Mouse (Mus musculus): ENCODE measurements around the gene Car15. TPM values are rescaled to one million over a fixed set of nuclear protein-coding genes. Genes with fewer than 3 reads are reported as not detected.

Gene Car15
- polyA plus RNA-seq, 1 experiment = 1.2 TPM

GRCm38 (mm10) chr16:17849486-17849885 is 11.3 kb upstream of the Car15 start:
- Histone ChIP-seq H3ac (ENCODE audit: control insufficient read depth, insufficient read length) (no peak overlapping the region), H3K4me3 (no peak overlapping the region), H3K79me2 (ENCODE audit: control insufficient read depth, insufficient read depth) (no peaks in the 10 kb centered on the region), H3K36me3 (ENCODE audit: control insufficient read depth, insufficient read depth) (peaks cover 33% of the 10 kb centered on the region), H3K4me2 (ENCODE audit: low read depth) (no peak overlapping the region), H3K27me3 (ENCODE audit: control insufficient read depth, insufficient read depth, insufficient read length) (no peaks in the 10 kb centered on the region)
- TF ChIP-seq POLR2AphosphoS2 (IDR thresholded peaks at IDR 0.05; ENCODE audit: insufficient read length, low read depth) = no peak
- TF ChIP-seq SRF (IDR thresholded peaks at IDR 0.05; ENCODE audit: control insufficient read depth, insufficient read length, low read depth) = no peak
- TF ChIP-seq TCF12 (IDR thresholded peaks at IDR 0.05; ENCODE audit: insufficient read depth, poor library complexity, severe bottlenecking) = no peak
- no peak for TF ChIP-seq TCF3 (IDR thresholded peaks at IDR 0.05; ENCODE audit: insufficient read length, low read depth)
- TF ChIP-seq MYOG (IDR thresholded peaks at IDR 0.05; ENCODE audit: control insufficient read depth in 1 of 3, insufficient read depth in 1 of 3, insufficient read length in 2 of 3, low read depth in 2 of 3) = no peak
- TF ChIP-seq MAX (IDR thresholded peaks at IDR 0.05; ENCODE audit: low read depth) = no peak
- TF ChIP-seq CEBPB (IDR thresholded peaks at IDR 0.05; ENCODE audit: insufficient read depth, poor library complexity, severe bottlenecking) = no peak
- TF ChIP-seq REST (IDR thresholded peaks at IDR 0.05; ENCODE audit: insufficient read depth, insufficient read length) = no peak
- TF ChIP-seq USF1 (IDR thresholded peaks at IDR 0.05; ENCODE audit: low read depth) = no peak
- no peak for TF ChIP-seq E2F4 (IDR thresholded peaks at IDR 0.05; ENCODE audit: insufficient read depth)
- TF ChIP-seq POLR2A (IDR thresholded peaks at IDR 0.05; ENCODE audit: insufficient read length, low read depth) = no peak
- TF ChIP-seq MYOD1 (IDR thresholded peaks at IDR 0.05; ENCODE audit: control insufficient read depth in 1 of 3, insufficient read length in 2 of 3, low read depth in 2 of 3) = no peak

GRCm38 (mm10) chr16:17848928-17849327 is 10.8 kb upstream of the Car15 start:
- H3ac ChIP-seq (ENCODE audit: control insufficient read depth, insufficient read length) = no peak overlapping the region
- no peak for TF ChIP-seq MAX (IDR thresholded peaks at IDR 0.05; ENCODE audit: low read depth)
- TF ChIP-seq USF1 (IDR thresholded peaks at IDR 0.05; ENCODE audit: low read depth) = no peak
- TF ChIP-seq REST (IDR thresholded peaks at IDR 0.05; ENCODE audit: insufficient read depth, insufficient read length) = no peak
- TF ChIP-seq E2F4 (IDR thresholded peaks at IDR 0.05; ENCODE audit: insufficient read depth) = no peak
- TF ChIP-seq POLR2A (IDR thresholded peaks at IDR 0.05; ENCODE audit: insufficient read length, low read depth) = no peak
- TF ChIP-seq CEBPB (IDR thresholded peaks at IDR 0.05; ENCODE audit: insufficient read depth, poor library complexity, severe bottlenecking) = no peak
- TF ChIP-seq POLR2AphosphoS2 (IDR thresholded peaks at IDR 0.05; ENCODE audit: insufficient read length, low read depth) = no peak
- no peak for TF ChIP-seq MYOD1 (IDR thresholded peaks at IDR 0.05; ENCODE audit: control insufficient read depth in 1 of 3, insufficient read length in 2 of 3, low read depth in 2 of 3)
- TF ChIP-seq SRF (IDR thresholded peaks at IDR 0.05; ENCODE audit: control insufficient read depth, insufficient read length, low read depth) = no peak
- no peak for TF ChIP-seq TCF12 (IDR thresholded peaks at IDR 0.05; ENCODE audit: insufficient read depth, poor library complexity, severe bottlenecking)
- H3K4me3 ChIP-seq = no peak overlapping the region

GRCm38 (mm10) chr16:17848431-17848830 is 10.3 kb upstream of the Car15 start:
- Histone ChIP-seq H3K36me3 (ENCODE audit: control insufficient read depth, insufficient read depth) (peaks cover 31% of the 10 kb centered on the region), H3ac (ENCODE audit: control insufficient read depth, insufficient read length) (no peak overlapping the region), H3K79me2 (ENCODE audit: control insufficient read depth, insufficient read depth) (no peaks in the 10 kb centered on the region), H3K27me3 (ENCODE audit: control insufficient read depth, insufficient read depth, insufficient read length) (no peaks in the 10 kb centered on the region), H3K4me3 (no peak overlapping the region), H3K4me2 (ENCODE audit: low read depth) (no peak overlapping the region)
- TF ChIP-seq TCF3 (IDR thresholded peaks at IDR 0.05; ENCODE audit: insufficient read length, low read depth) = no peak
- no peak for TF ChIP-seq REST (IDR thresholded peaks at IDR 0.05; ENCODE audit: insufficient read depth, insufficient read length)
- no peak for TF ChIP-seq MAX (IDR thresholded peaks at IDR 0.05; ENCODE audit: low read depth)
- TF ChIP-seq USF1 (IDR thresholded peaks at IDR 0.05; ENCODE audit: low read depth) = no peak
- TF ChIP-seq MYOD1 (IDR thresholded peaks at IDR 0.05; ENCODE audit: control insufficient read depth in 1 of 3, insufficient read length in 2 of 3, low read depth in 2 of 3) = no peak
- no peak for TF ChIP-seq TCF12 (IDR thresholded peaks at IDR 0.05; ENCODE audit: insufficient read depth, poor library complexity, severe bottlenecking)
- TF ChIP-seq E2F4 (IDR thresholded peaks at IDR 0.05; ENCODE audit: insufficient read depth) = no peak
- TF ChIP-seq SRF (IDR thresholded peaks at IDR 0.05; ENCODE audit: control insufficient read depth, insufficient read length, low read depth) = no peak
- no peak for TF ChIP-seq MYOG (IDR thresholded peaks at IDR 0.05; ENCODE audit: control insufficient read depth in 1 of 3, insufficient read depth in 1 of 3, insufficient read length in 2 of 3, low read depth in 2 of 3)
- no peak for TF ChIP-seq POLR2A (IDR thresholded peaks at IDR 0.05; ENCODE audit: insufficient read length, low read depth)
- TF ChIP-seq POLR2AphosphoS2 (IDR thresholded peaks at IDR 0.05; ENCODE audit: insufficient read length, low read depth) = no peak
- no peak for TF ChIP-seq CEBPB (IDR thresholded peaks at IDR 0.05; ENCODE audit: insufficient read depth, poor library complexity, severe bottlenecking)

More at GRCm38 (mm10) chr16:17848928-17849327, 10.8 kb upstream of the Car15 start:
- H3K79me2 ChIP-seq (ENCODE audit: control insufficient read depth, insufficient read depth) = no peaks in the 10 kb centered on the region
- peaks cover 33% of the 10 kb centered on the region for H3K36me3 ChIP-seq (ENCODE audit: control insufficient read depth, insufficient read depth)
- H3K27me3 ChIP-seq (ENCODE audit: control insufficient read depth, insufficient read depth, insufficient read length) = no peaks in the 10 kb centered on the region
- H3K4me2 ChIP-seq (ENCODE audit: low read depth) = no peak overlapping the region

- Histone ChIP-seq H3K79me2 (ENCODE audit: control insufficient read depth, insufficient read depth) (no peaks in the 10 kb centered on the region), H3K36me3 (ENCODE audit: control insufficient read depth, insufficient read depth) (peaks cover 18% of the 10 kb centered on the region), H3K27me3 (ENCODE audit: control insufficient read depth, insufficient read depth, insufficient read length) (no peaks in the 10 kb centered on the region), H3K4me3 (no peak overlapping the region), H3ac (ENCODE audit: control insufficient read depth, insufficient read length) (no peak overlapping the region), H3K4me2 (ENCODE audit: low read depth) (no peak overlapping the region)
- TF ChIP-seq MYOD1 (IDR thresholded peaks at IDR 0.05; ENCODE audit: control insufficient read depth in 1 of 3, insufficient read length in 2 of 3, low read depth in 2 of 3) (no peak), TCF3 (IDR thresholded peaks at IDR 0.05; ENCODE audit: insufficient read length, low read depth) (no peak), MAX (IDR thresholded peaks at IDR 0.05; ENCODE audit: low read depth) (no peak), REST (IDR thresholded peaks at IDR 0.05; ENCODE audit: insufficient read depth, insufficient read length) (no peak), USF1 (IDR thresholded peaks at IDR 0.05; ENCODE audit: low read depth) (no peak), SRF (IDR thresholded peaks at IDR 0.05; ENCODE audit: control insufficient read depth, insufficient read length, low read depth) (no peak), TCF12 (IDR thresholded peaks at IDR 0.05; ENCODE audit: insufficient read depth, poor library complexity, severe bottlenecking) (no peak), POLR2A (IDR thresholded peaks at IDR 0.05; ENCODE audit: insufficient read length, low read depth) (no peak), CEBPB (IDR thresholded peaks at IDR 0.05; ENCODE audit: insufficient read depth, poor library complexity, severe bottlenecking) (no peak), E2F4 (IDR thresholded peaks at IDR 0.05; ENCODE audit: insufficient read depth) (no peak), POLR2AphosphoS2 (IDR thresholded peaks at IDR 0.05; ENCODE audit: insufficient read length, low read depth) (no peak), MYOG (IDR thresholded peaks at IDR 0.05; ENCODE audit: control insufficient read depth in 1 of 3, insufficient read depth in 1 of 3, insufficient read length in 2 of 3, low read depth in 2 of 3) (no peak)
Observed at GRCm38 (mm10) chr16:17843701-17844365, 5.7 kb upstream of the Car15 start.

All from myocyte (in vitro differentiated cells).